Mouse (Mus musculus): Measurements from ENCODE around the gene Pnma1. TPM values are rescaled to one million over a fixed set of nuclear protein-coding genes. Genes with fewer than 3 reads are reported as not detected.

Pnma1 gene
- 0.24 and 0.39 TPM in 2 replicates for polyA plus RNA-seq (2012; rRNA removed)
- 0.55 and 0.83 TPM in 2 replicates for polyA plus RNA-seq (2014; fragmentation: Nextera tagmentation; extraction: Ambion mirVana)

DNA sequence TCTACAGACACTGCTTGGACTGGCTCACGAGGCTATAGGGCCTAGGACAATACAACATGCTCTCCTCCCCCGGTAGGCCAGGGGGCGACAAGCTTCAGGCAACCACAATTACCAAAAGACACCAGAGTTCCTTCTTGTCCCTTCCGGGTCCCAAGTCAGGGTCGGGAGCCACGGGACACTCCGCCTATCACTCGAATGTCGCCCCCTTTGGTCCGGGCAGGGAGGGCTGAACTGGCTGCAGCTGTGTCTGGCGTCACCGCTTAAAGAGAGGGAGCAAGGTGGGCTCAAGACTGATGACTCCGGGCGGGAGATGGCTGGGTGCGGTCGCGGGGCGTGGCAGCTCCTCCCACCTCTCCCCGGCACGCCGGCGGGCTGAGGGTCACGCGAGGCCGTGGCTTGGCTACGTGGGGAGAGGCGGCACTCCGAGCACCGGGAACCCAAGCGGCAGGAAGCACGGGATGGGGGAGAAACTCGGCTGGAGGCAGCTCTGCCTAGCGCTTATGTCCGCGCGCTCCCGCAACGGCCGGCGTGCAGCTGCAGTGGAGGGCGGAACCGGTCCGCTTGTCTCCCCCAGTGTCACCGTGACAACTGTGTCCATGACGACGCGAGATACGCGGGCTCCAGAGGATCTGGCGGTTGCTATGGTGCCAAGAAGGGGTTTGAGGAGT lies at the start of gene Pnma1:
TSS of gene Pnma1 (minus strand) at position 536 of the 668 bp plus-strand sequence.
- H3K4me1 ChIP-seq (ENCODE audit: control insufficient read depth, insufficient read depth, low read length), result peaks cover 6% of the 10 kb centered on the region
- no peak for TF ChIP-seq POLR2A (IDR thresholded peaks at IDR 0.05; ENCODE audit: borderline replicate concordance, extremely low read depth, insufficient read depth, insufficient read length)
- WGBS, result 5% methylated on average over 28 of the region's 50 CpGs
- H3K36me3 ChIP-seq (ENCODE audit: control insufficient read depth, insufficient read depth, low read length), result peaks cover 35% of the 10 kb centered on the region
- H3K4me2 ChIP-seq (replicated peaks; ENCODE audit: low read depth, low read length, severe bottlenecking), result peak within 1 kb of the TSS; percentile 80
- no peak within 1 kb of the TSS for H3K27ac ChIP-seq (replicated peaks; ENCODE audit: low read depth, low read length)
- peak within 1 kb of the TSS; percentile 47 for H3K4me3 ChIP-seq (replicated peaks; ENCODE audit: low read length)
- no peaks in the 10 kb centered on the region for H3K27me3 ChIP-seq (ENCODE audit: control insufficient read depth, insufficient read depth, low read length)
- peak; percentile 76 for DNase-seq (ENCODE audit: low spot score)
- peak within 1 kb of the TSS; percentile 60 for H3K9ac ChIP-seq (ENCODE audit: low read depth, low read length, severe bottlenecking)
- H3K9me3 ChIP-seq (ENCODE audit: control insufficient read depth, low read length), result no peaks in the 10 kb centered on the region
- peak; percentile 75 for ATAC-seq (ENCODE audit: low FRiP score, low read depth)

DNA sequence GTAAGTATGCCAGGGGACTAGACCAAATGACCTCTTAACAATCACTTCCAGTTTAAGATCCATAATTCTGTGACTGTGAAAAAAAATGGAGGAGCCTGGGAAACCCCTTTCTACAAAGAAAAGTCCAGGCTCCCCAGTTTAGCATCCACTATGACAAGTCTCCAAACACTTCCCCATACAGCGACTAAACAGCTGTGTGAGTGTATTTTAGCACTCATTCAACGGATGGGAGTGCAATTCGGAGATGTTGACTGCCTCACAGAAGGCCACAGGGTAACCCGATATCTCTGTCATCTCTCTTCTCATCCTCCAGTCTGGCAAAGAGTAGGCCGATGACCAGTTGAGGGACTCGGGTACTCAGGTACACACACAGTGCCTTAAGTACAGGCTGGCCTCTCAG lies 46.9 kb upstream of the Pnma1 start:
- no peak overlapping the region for H3K4me3 ChIP-seq (replicated peaks; ENCODE audit: low read length)
- H3K9me3 ChIP-seq (ENCODE audit: control insufficient read depth, low read length), result no peaks in the 10 kb centered on the region
- H3K4me1 ChIP-seq (ENCODE audit: control insufficient read depth, insufficient read depth, low read length), result peaks cover 25% of the 10 kb centered on the region
- 40% methylated on average over 6 of the region's 6 CpGs for WGBS
- H3K4me2 ChIP-seq (replicated peaks; ENCODE audit: low read depth, low read length, severe bottlenecking), result no peak overlapping the region
- H3K27ac ChIP-seq (replicated peaks; ENCODE audit: low read depth, low read length), result no peak overlapping the region
- no peak overlapping the region for H3K9ac ChIP-seq (ENCODE audit: low read depth, low read length, severe bottlenecking)
- no peaks in the 10 kb centered on the region for H3K27me3 ChIP-seq (ENCODE audit: control insufficient read depth, insufficient read depth, low read length)
- no peak for TF ChIP-seq POLR2A (IDR thresholded peaks at IDR 0.05; ENCODE audit: borderline replicate concordance, extremely low read depth, insufficient read depth, insufficient read length)
- DNase-seq (ENCODE audit: low spot score) (no peak), ATAC-seq (ENCODE audit: low FRiP score, low read depth) (no peak)
- no peaks in the 10 kb centered on the region for H3K36me3 ChIP-seq (ENCODE audit: control insufficient read depth, insufficient read depth, low read length)

DNA sequence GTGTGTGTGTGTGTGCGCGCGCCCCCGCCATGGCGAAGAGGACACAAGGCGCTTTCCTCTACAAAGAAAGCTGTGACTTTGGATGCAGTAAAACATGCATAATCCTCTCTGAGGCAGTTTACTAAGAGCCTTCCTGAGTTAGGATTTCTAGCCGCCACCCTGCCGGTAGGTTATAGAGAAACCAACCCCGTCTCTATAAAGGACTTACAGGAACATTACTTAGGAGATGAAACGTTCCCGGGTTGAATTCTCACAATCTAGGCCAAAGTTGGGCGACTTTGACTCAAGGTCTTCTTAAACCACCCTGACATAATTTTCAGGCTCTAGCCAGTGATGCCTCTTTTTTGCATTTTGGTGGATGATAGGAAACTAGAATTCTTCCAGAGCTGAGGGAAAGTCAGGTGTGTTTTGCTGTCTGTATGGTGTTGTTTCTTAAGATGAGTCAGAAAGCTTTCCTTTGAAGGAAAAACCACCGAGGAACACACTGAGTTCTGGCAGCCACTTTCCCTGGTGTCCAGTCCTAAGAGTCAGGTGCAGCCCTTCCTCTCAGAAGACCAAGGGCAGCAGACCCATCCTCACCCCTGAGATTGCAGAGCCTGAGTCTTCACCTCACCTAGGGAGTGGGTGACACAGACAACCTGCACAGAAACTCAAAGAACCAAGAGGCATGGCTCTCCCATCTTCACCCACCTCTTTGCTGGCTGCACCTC lies 46.3 kb upstream of the Pnma1 start:
- peak overlapping the region; percentile 98 for H3K4me2 ChIP-seq (replicated peaks; ENCODE audit: low read depth, low read length, severe bottlenecking)
- H3K9me3 ChIP-seq (ENCODE audit: control insufficient read depth, low read length), result no peaks in the 10 kb centered on the region
- H3K4me1 ChIP-seq (ENCODE audit: control insufficient read depth, insufficient read depth, low read length), result peaks cover 32% of the 10 kb centered on the region
- H3K4me3 ChIP-seq (replicated peaks; ENCODE audit: low read length), result peak overlapping the region; percentile 81
- no peak overlapping the region; the same call in 1 of the 2 replicates for H3K27ac ChIP-seq (replicated peaks; ENCODE audit: low read depth, low read length)
- peak overlapping the region; percentile 83; the same call in 1 of the 2 replicates for H3K9ac ChIP-seq (ENCODE audit: low read depth, low read length, severe bottlenecking)
- H3K36me3 ChIP-seq (ENCODE audit: control insufficient read depth, insufficient read depth, low read length), result no peaks in the 10 kb centered on the region
- no peak for DNase-seq (ENCODE audit: low spot score)
- no peak for ATAC-seq (ENCODE audit: low FRiP score, low read depth)
- no peaks in the 10 kb centered on the region for H3K27me3 ChIP-seq (ENCODE audit: control insufficient read depth, insufficient read depth, low read length)
- TF ChIP-seq POLR2A (IDR thresholded peaks at IDR 0.05; ENCODE audit: borderline replicate concordance, extremely low read depth, insufficient read depth, insufficient read length), result no peak
- WGBS, result 5% methylated on average over 12 of the region's 13 CpGs

DNA sequence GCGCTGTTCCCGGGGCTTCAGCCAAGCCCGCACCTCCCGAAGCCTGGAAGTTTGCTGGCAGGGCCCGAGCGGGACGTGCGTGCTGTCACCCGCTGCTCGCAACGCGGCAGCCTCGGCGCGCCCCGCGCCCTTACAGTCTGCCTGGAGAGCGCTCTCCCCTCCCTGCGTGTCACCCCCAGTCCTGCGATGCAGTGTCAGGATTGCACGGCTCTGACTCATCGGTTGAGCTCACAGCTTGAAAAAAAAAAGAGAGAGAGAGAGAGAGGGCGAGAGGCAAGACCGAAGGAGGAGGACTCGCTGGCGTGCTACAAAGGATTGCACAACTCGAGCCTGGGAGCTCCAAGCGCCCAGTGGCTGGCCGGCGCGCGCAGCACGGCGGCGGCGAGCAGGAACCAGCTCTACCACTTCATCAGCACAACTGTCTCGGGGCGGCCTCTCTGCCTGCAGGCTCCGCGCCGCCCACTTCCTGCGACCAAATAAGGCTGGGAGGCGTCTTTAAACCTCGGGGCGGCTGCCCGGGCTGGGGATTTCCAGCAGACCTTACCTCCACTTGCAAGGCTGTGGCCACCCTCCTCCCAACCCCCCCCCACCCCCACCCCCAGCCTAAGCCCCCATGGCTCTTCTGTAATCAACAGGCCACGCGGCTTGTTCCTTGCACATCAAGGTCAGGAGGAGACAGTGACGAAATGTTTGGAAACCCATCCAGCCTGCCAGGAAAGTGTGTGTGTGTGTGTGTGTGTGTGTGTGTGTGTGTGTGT lies 45.5 kb upstream of the Pnma1 start:
- Histone ChIP-seq H3K36me3 (ENCODE audit: control insufficient read depth, insufficient read depth, low read length) (no peaks in the 10 kb centered on the region), H3K27me3 (ENCODE audit: control insufficient read depth, insufficient read depth, low read length) (no peaks in the 10 kb centered on the region), H3K4me1 (ENCODE audit: control insufficient read depth, insufficient read depth, low read length) (peaks cover 39% of the 10 kb centered on the region), H3K27ac (replicated peaks; ENCODE audit: low read depth, low read length) (peak overlapping the region; percentile 94), H3K9ac (ENCODE audit: low read depth, low read length, severe bottlenecking) (peak overlapping the region; percentile 83), H3K9me3 (ENCODE audit: control insufficient read depth, low read length) (no peaks in the 10 kb centered on the region), H3K4me2 (replicated peaks; ENCODE audit: low read depth, low read length, severe bottlenecking) (peak overlapping the region; percentile 98), H3K4me3 (replicated peaks; ENCODE audit: low read length) (peak overlapping the region; percentile 81)
- peak; percentile 71; the same call in 1 of the 2 replicates for TF ChIP-seq POLR2A (IDR thresholded peaks at IDR 0.05; ENCODE audit: borderline replicate concordance, extremely low read depth, insufficient read depth, insufficient read length)
- DNase-seq (ENCODE audit: low spot score) (peak; percentile 94), ATAC-seq (ENCODE audit: low FRiP score, low read depth) (peak; percentile 90)
- under 1% methylated on average over 40 of the region's 49 CpGs for WGBS

Data from limb, embryonic 14.5 days (tissue).